Comparison of ENCODE assay signal across 8 mouse cellular contexts in genomic region chr13:60455033-60455619, GRCm38 (mm10).
A peak's percentile ranks its signal among the peaks of the same experiment; 100 is the strongest.
DNase-seq lines count a peak whose midpoint lies in the region; ATAC-seq and TF ChIP-seq lines count a peak whose summit lies in the region.

No protein-coding gene starts in this region.

- H3K27ac ChIP-seq in forebrain, embryonic 11.5 days (ENCODE audit: low read depth, low read length) = 0 out of 2 replicates have a peak overlapping the region, but pooled peaks have one; percentile 25
- no peak overlapping the region for H3K27ac ChIP-seq in forebrain, embryonic 15.5 days (replicated peaks)
- H3K27ac ChIP-seq in embryonic facial prominence, embryonic 14.5 days (replicated peaks; ENCODE audit: low read depth, low read length) = peak overlapping the region; percentile 86
- no peak overlapping the region for H3K27ac ChIP-seq in hindbrain, embryonic 11.5 days (ENCODE audit: low read depth, low read length)
- peak overlapping the region; percentile 92 for H3K27ac ChIP-seq in limb, embryonic 13.5 days
- peak overlapping the region; percentile 55; the same call in 1 of the 2 replicates for H3K27ac ChIP-seq in stomach, embryonic 15.5 days
- H3K27ac ChIP-seq in cerebellum, adult 2 months (ENCODE audit: insufficient read depth, low read length) = no peak overlapping the region

- H3K4me2 ChIP-seq in forebrain, embryonic 11.5 days (ENCODE audit: low read depth, low read length, severe bottlenecking) = no peak overlapping the region
- no peak overlapping the region for H3K4me2 ChIP-seq in forebrain, embryonic 15.5 days (replicated peaks)
- peak overlapping the region; percentile 36 for H3K4me2 ChIP-seq in embryonic facial prominence, embryonic 14.5 days (ENCODE audit: low read depth, low read length)
- H3K4me2 ChIP-seq in hindbrain, embryonic 11.5 days (replicated peaks; ENCODE audit: low read depth, low read length) = no peak overlapping the region
- H3K4me2 ChIP-seq in limb, embryonic 13.5 days (replicated peaks) = peak overlapping the region; percentile 46
- H3K4me2 ChIP-seq in stomach, embryonic 15.5 days = peak overlapping the region; percentile 14; the same call in 1 of the 2 replicates

- no peak for ATAC-seq in forebrain, embryonic 11.5 days (replicated peaks; ENCODE audit: low FRiP score)
- ATAC-seq in forebrain, embryonic 15.5 days (replicated peaks) = no peak
- peak; percentile 53; the same call in 1 of the 2 replicates for ATAC-seq in embryonic facial prominence, embryonic 14.5 days (ENCODE audit: low read depth)
- ATAC-seq in hindbrain, embryonic 11.5 days (ENCODE audit: low FRiP score) = no peak
- peak; percentile 49 for ATAC-seq in limb, embryonic 13.5 days (ENCODE audit: low FRiP score, low read depth)
- ATAC-seq in stomach, embryonic 15.5 days (ENCODE audit: insufficient read depth, low FRiP score, low read depth) = peak; percentile 27; the same call in 1 of the 2 replicates

- no peak overlapping the region for H3K4me3 ChIP-seq in forebrain, embryonic 11.5 days (ENCODE audit: low read depth, low read length)
- H3K4me3 ChIP-seq in forebrain, embryonic 15.5 days = no peak overlapping the region
- H3K4me3 ChIP-seq in embryonic facial prominence, embryonic 14.5 days (ENCODE audit: low read depth, low read length) = no peak overlapping the region
- H3K4me3 ChIP-seq in hindbrain, embryonic 11.5 days (ENCODE audit: low read depth, low read length) = no peak overlapping the region
- H3K4me3 ChIP-seq in limb, embryonic 13.5 days = peak overlapping the region; percentile 7; the same call in 1 of the 2 replicates
- no peak overlapping the region for H3K4me3 ChIP-seq in stomach, embryonic 15.5 days (replicated peaks)
- no peak overlapping the region for H3K4me3 ChIP-seq in cerebellum, adult 2 months (replicated peaks; ENCODE audit: insufficient read depth, low read depth, low read length)

- no peaks in the 10 kb centered on the region for H3K27me3 ChIP-seq in forebrain, embryonic 11.5 days (ENCODE audit: control insufficient read depth, insufficient read depth, low read length)
- H3K27me3 ChIP-seq in forebrain, embryonic 15.5 days = no peaks in the 10 kb centered on the region
- H3K27me3 ChIP-seq in embryonic facial prominence, embryonic 14.5 days (replicated peaks; ENCODE audit: control insufficient read depth, insufficient read depth, low read length) = no peaks in the 10 kb centered on the region
- H3K27me3 ChIP-seq in hindbrain, embryonic 11.5 days (ENCODE audit: control insufficient read depth, insufficient read depth, low read length) = no peaks in the 10 kb centered on the region
- H3K27me3 ChIP-seq in limb, embryonic 13.5 days = no peaks in the 10 kb centered on the region
- no peaks in the 10 kb centered on the region for H3K27me3 ChIP-seq in stomach, embryonic 15.5 days (replicated peaks)
- H3K27me3 ChIP-seq in cerebellum, adult 2 months (ENCODE audit: control insufficient read depth, insufficient read depth, low read length) = no peaks in the 10 kb centered on the region; the same call in 1 of the 2 replicates

- no peak for TF ChIP-seq POLR2A in cerebellum, adult 2 months (IDR thresholded peaks at IDR 0.05; ENCODE audit: borderline replicate concordance, insufficient read depth, low read length)

- no peaks in the 10 kb centered on the region for H3K9me3 ChIP-seq in forebrain, embryonic 11.5 days (ENCODE audit: control insufficient read depth, low read length)
- H3K9me3 ChIP-seq in forebrain, embryonic 15.5 days = no peaks in the 10 kb centered on the region
- no peaks in the 10 kb centered on the region for H3K9me3 ChIP-seq in embryonic facial prominence, embryonic 14.5 days (ENCODE audit: control insufficient read depth, low read length)
- H3K9me3 ChIP-seq in hindbrain, embryonic 11.5 days (ENCODE audit: control insufficient read depth, low read length) = no peaks in the 10 kb centered on the region
- no peaks in the 10 kb centered on the region for H3K9me3 ChIP-seq in limb, embryonic 13.5 days
- H3K9me3 ChIP-seq in stomach, embryonic 15.5 days = no peaks in the 10 kb centered on the region

- no peak overlapping the region for H3K9ac ChIP-seq in forebrain, embryonic 11.5 days (ENCODE audit: low read length)
- no peak overlapping the region for H3K9ac ChIP-seq in forebrain, embryonic 15.5 days (replicated peaks)
- H3K9ac ChIP-seq in embryonic facial prominence, embryonic 14.5 days (ENCODE audit: low read depth, low read length) = 0 out of 2 replicates have a peak overlapping the region, but pooled peaks have one; percentile 26
- H3K9ac ChIP-seq in hindbrain, embryonic 11.5 days (ENCODE audit: low read depth, low read length) = no peak overlapping the region
- H3K9ac ChIP-seq in limb, embryonic 13.5 days = peak overlapping the region; percentile 31
- no peak overlapping the region for H3K9ac ChIP-seq in stomach, embryonic 15.5 days

- WGBS in forebrain, embryonic 11.5 days = 41% methylated on average over 15 of the region's 15 CpGs
- WGBS in forebrain, embryonic 15.5 days = 27% methylated on average over 15 of the region's 15 CpGs
- 13% methylated on average over 15 of the region's 15 CpGs for whole genome bisulfite sequencing in embryonic facial prominence, embryonic 14.5 days
- 37% methylated on average over 15 of the region's 15 CpGs for WGBS in hindbrain, embryonic 11.5 days
- WGBS in limb, embryonic 13.5 days = 15% methylated on average over 15 of the region's 15 CpGs
- WGBS in stomach, embryonic 15.5 days = 26% methylated on average over 15 of the region's 15 CpGs
- 3% methylated on average over 15 of the region's 15 CpGs for WGBS in cerebellum, adult 2 months

- no peak for TF ChIP-seq CTCF in cerebellum, adult 2 months (IDR thresholded peaks at IDR 0.05; ENCODE audit: borderline replicate concordance, insufficient read depth, low read depth, low read length)

- peak; percentile 65 for DNase-seq in forebrain, embryonic 11.5 days (ENCODE audit: low spot score)
- peak; percentile 89 for DNase-seq in embryonic facial prominence, embryonic 14.5 days (ENCODE audit: low spot score)
- peak; percentile 43 for DNase-seq in hindbrain, embryonic 11.5 days (ENCODE audit: low spot score)
- no peak for DNase-seq in cerebellum, adult 2 months
- DNase-seq in layer of hippocampus, adult 11-12 months (ENCODE audit: low spot score) = no peak

- peaks cover 5% of the 10 kb centered on the region; the same call in 1 of the 2 replicates for H3K4me1 ChIP-seq in forebrain, embryonic 11.5 days (replicated peaks; ENCODE audit: control insufficient read depth, insufficient read depth, low read length)
- H3K4me1 ChIP-seq in forebrain, embryonic 15.5 days = no peaks in the 10 kb centered on the region
- H3K4me1 ChIP-seq in embryonic facial prominence, embryonic 14.5 days (ENCODE audit: control insufficient read depth, insufficient read depth, low read length) = peaks cover 31% of the 10 kb centered on the region
- peaks cover 2% of the 10 kb centered on the region; the same call in 1 of the 2 replicates for H3K4me1 ChIP-seq in hindbrain, embryonic 11.5 days (replicated peaks; ENCODE audit: control insufficient read depth, insufficient read depth, low read length)
- H3K4me1 ChIP-seq in limb, embryonic 13.5 days = peaks cover 45% of the 10 kb centered on the region
- no peaks in the 10 kb centered on the region for H3K4me1 ChIP-seq in stomach, embryonic 15.5 days
- no peaks in the 10 kb centered on the region for H3K4me1 ChIP-seq in cerebellum, adult 2 months (ENCODE audit: control insufficient read depth, insufficient read depth, low read length)

- H3K36me3 ChIP-seq in forebrain, embryonic 11.5 days (ENCODE audit: control insufficient read depth, insufficient read depth, low read length) = no peaks in the 10 kb centered on the region
- H3K36me3 ChIP-seq in forebrain, embryonic 15.5 days = no peaks in the 10 kb centered on the region
- H3K36me3 ChIP-seq in embryonic facial prominence, embryonic 14.5 days (ENCODE audit: control insufficient read depth, insufficient read depth, low read length) = no peaks in the 10 kb centered on the region
- H3K36me3 ChIP-seq in hindbrain, embryonic 11.5 days (ENCODE audit: control insufficient read depth, insufficient read depth, low read length) = no peaks in the 10 kb centered on the region
- no peaks in the 10 kb centered on the region for H3K36me3 ChIP-seq in limb, embryonic 13.5 days
- H3K36me3 ChIP-seq in stomach, embryonic 15.5 days = no peaks in the 10 kb centered on the region

Comparison
In these comparisons a context has a peak if more than half of its experiments do, and no peak if none do; other contexts are left out.
1. H3K27ac ChIP-seq: peak in forebrain, embryonic 11.5 days (single experiment), embryonic facial prominence, embryonic 14.5 days (single experiment), limb, embryonic 13.5 days (single experiment) and stomach, embryonic 15.5 days (single experiment); none in forebrain, embryonic 15.5 days (single experiment), hindbrain, embryonic 11.5 days (single experiment) and cerebellum, adult 2 months (single experiment).
2. ATAC-seq: peak in embryonic facial prominence, embryonic 14.5 days (single experiment), limb, embryonic 13.5 days (single experiment) and stomach, embryonic 15.5 days (single experiment); none in forebrain, embryonic 11.5 days (single experiment), forebrain, embryonic 15.5 days (single experiment) and hindbrain, embryonic 11.5 days (single experiment).
3. DNase-seq: peak in forebrain, embryonic 11.5 days (single experiment), embryonic facial prominence, embryonic 14.5 days (single experiment) and hindbrain, embryonic 11.5 days (single experiment); none in cerebellum, adult 2 months (0 of 2) and layer of hippocampus, adult 11-12 months (single experiment).
4. H3K4me2 ChIP-seq: peak in embryonic facial prominence, embryonic 14.5 days (single experiment), limb, embryonic 13.5 days (single experiment) and stomach, embryonic 15.5 days (single experiment); none in forebrain, embryonic 11.5 days (single experiment), forebrain, embryonic 15.5 days (single experiment) and hindbrain, embryonic 11.5 days (single experiment).
5. H3K9ac ChIP-seq: peak in embryonic facial prominence, embryonic 14.5 days (single experiment) and limb, embryonic 13.5 days (single experiment); none in forebrain, embryonic 11.5 days (single experiment), forebrain, embryonic 15.5 days (single experiment), hindbrain, embryonic 11.5 days (single experiment) and stomach, embryonic 15.5 days (single experiment).